Mouse (Mus musculus) hindbrain, embryonic 12.5 days (tissue): ENCODE data around the gene Smchd1. TPM values are rescaled to one million over a fixed set of nuclear protein-coding genes. Genes with fewer than 3 reads are reported as not detected.
A peak's percentile ranks its signal among the peaks of the same experiment; 100 is the strongest.
"Not testable (repeated sequence)": the region's sequence is repeated elsewhere in the genome, so short reads cannot be mapped to it uniquely, and the experiment has no call there.

Source experiments
- ATAC-seq: fragments of 200-750 bp; cut with Nextera tagmentation; 2 replicates; pipeline ENCODE4 v1.8.0; 2017; ENCODE audit warnings: moderate TSS enrichment; ENCODE audit not compliant: low FRiP score
- H3K27ac ChIP-seq: fragments of 300-500 bp; sonication (generic); 2 replicates; pipeline ENCODE4 v1.5.1; 2016; ENCODE audit warnings: mild to moderate bottlenecking
- H3K27me3 ChIP-seq: fragments of 300-500 bp; sonication (generic); 2 replicates; pipeline ENCODE4 v1.6.1; 2016; ENCODE audit warnings: mild to moderate bottlenecking
- H3K36me3 ChIP-seq: fragments of 300-500 bp; sonication (generic); 2 replicates; pipeline ENCODE4 v1.6.1; 2016; ENCODE audit warnings: mild to moderate bottlenecking
- H3K4me1 ChIP-seq: fragments of 300-500 bp; sonication (generic); 2 replicates; pipeline ENCODE4 v1.6.1; 2016
- H3K4me2 ChIP-seq: fragments of 300-500 bp; sonication (generic); replicated peaks from 2 replicates; pipeline ENCODE4 v1.6.1; 2016; ENCODE audit warnings: mild to moderate bottlenecking
- H3K4me3 ChIP-seq: fragments of 300-500 bp; sonication (generic); 2 replicates; pipeline ENCODE4 v1.5.1; 2016; ENCODE audit warnings: mild to moderate bottlenecking
- H3K9ac ChIP-seq: fragments of 300-500 bp; sonication (generic); 2 replicates; pipeline ENCODE4 v1.6.1; 2016; ENCODE audit warnings: mild to moderate bottlenecking, moderate library complexity
- H3K9me3 ChIP-seq: fragments of 300-500 bp; sonication (generic); replicated peaks from 2 replicates; pipeline ENCODE4 v1.6.1; 2016; ENCODE audit warnings: mild to moderate bottlenecking
- WGBS: fragments of 180-500 bp; shearing (Covaris S2); methylation state at CpG from one replicate; pipeline ENCODE4 v1.1.7; 2016; 5-methylcytosine and 5-hydroxymethylcytosine counted together
- polyA plus RNA-seq: library from polyadenylated mRNA; unstranded; fragments of >200 nt; fragmentation: Nextera tagmentation; extraction: Ambion mirVana; gene quantifications from 2 replicates; pipeline ENCODE4 v1.2.1, GENCODE M21; 2016

The Smchd1 gene
- polyA plus RNA-seq, 1 experiment from 2014 or later, result 65.3 TPM

- no peak overlapping the region for H3K4me3 ChIP-seq
- H3K9ac ChIP-seq, result no peak overlapping the region
- no peak overlapping the region for H3K4me2 ChIP-seq
- H3K27ac ChIP-seq, result no peak overlapping the region
- H3K9me3 ChIP-seq, result no peaks in the 10 kb centered on the region
- no peak for ATAC-seq
- no peaks in the 10 kb centered on the region for H3K36me3 ChIP-seq
- WGBS, result 83% methylated on average over 15 of the region's 15 CpGs
- H3K4me1 ChIP-seq, result no peaks in the 10 kb centered on the region
- no peaks in the 10 kb centered on the region for H3K27me3 ChIP-seq
Measured at GRCm38 (mm10) chr17:71332298-71332697, 142.8 kb downstream of the Smchd1 start.

- WGBS, result 88% methylated on average over 8 of the region's 8 CpGs
- H3K4me2 ChIP-seq, H3K4me3 ChIP-seq, H3K9ac ChIP-seq, H3K36me3 ChIP-seq, ATAC-seq, H3K27me3 ChIP-seq, H3K27ac ChIP-seq, H3K9me3 ChIP-seq, H3K4me1 ChIP-seq: not testable (repeated sequence)
Measured at GRCm38 (mm10) chr17:71320731-71321130, 154.4 kb downstream of the Smchd1 start.

GRCm38 (mm10) chr17:71319361-71319760 is 155.8 kb downstream of the Smchd1 start:
- ATAC-seq, result no peak
- Histone ChIP-seq H3K4me2 (no peak overlapping the region), H3K27me3 (no peaks in the 10 kb centered on the region), H3K9me3 (no peaks in the 10 kb centered on the region), H3K4me1 (no peaks in the 10 kb centered on the region), H3K4me3 (no peak overlapping the region), H3K27ac (no peak overlapping the region), H3K36me3 (no peaks in the 10 kb centered on the region), H3K9ac (no peak overlapping the region)
- WGBS, result 94% methylated on average over 3 of the region's 3 CpGs

- 95% methylated on average over 4 of the region's 4 CpGs for WGBS
- H3K4me1 ChIP-seq, result no peaks in the 10 kb centered on the region
- H3K4me3 ChIP-seq, result no peak overlapping the region
- ATAC-seq, result no peak
- no peaks in the 10 kb centered on the region for H3K36me3 ChIP-seq
- no peak overlapping the region for H3K27ac ChIP-seq
- no peaks in the 10 kb centered on the region for H3K9me3 ChIP-seq
- no peaks in the 10 kb centered on the region for H3K27me3 ChIP-seq
- H3K9ac ChIP-seq, result no peak overlapping the region
- no peak overlapping the region for H3K4me2 ChIP-seq
Measured at GRCm38 (mm10) chr17:71317571-71317970, 157.6 kb downstream of the Smchd1 start.

- peaks cover 15% of the 10 kb centered on the region for H3K27me3 ChIP-seq
- no peaks in the 10 kb centered on the region for H3K36me3 ChIP-seq
- WGBS, result 82% methylated on average over 4 of the region's 4 CpGs
- no peak overlapping the region for H3K4me2 ChIP-seq
- no peak for ATAC-seq
- no peak overlapping the region for H3K4me3 ChIP-seq
- no peak overlapping the region for H3K9ac ChIP-seq
- H3K9me3 ChIP-seq, result no peaks in the 10 kb centered on the region
- no peak overlapping the region for H3K27ac ChIP-seq
- peaks cover 13% of the 10 kb centered on the region for H3K4me1 ChIP-seq
Measured at GRCm38 (mm10) chr17:71314315-71314714, 160.8 kb downstream of the Smchd1 start.

- Histone ChIP-seq H3K9me3 (no peaks in the 10 kb centered on the region), H3K36me3 (no peaks in the 10 kb centered on the region), H3K27ac (no peak within 1 kb of the TSS), H3K27me3 (peaks cover 15% of the 10 kb centered on the region), H3K4me1 (peaks cover 16% of the 10 kb centered on the region), H3K9ac (peak within 1 kb of the TSS; percentile 68), H3K4me3 (peak within 1 kb of the TSS; percentile 72), H3K4me2 (peak within 1 kb of the TSS; percentile 100)
- 7% methylated on average over 20 of the region's 20 CpGs for WGBS
- no peak for ATAC-seq
Measured at GRCm38 (mm10) chr17:71311340-71312171, 163.6 kb downstream of the Smchd1 start, which contains the start of gene Emilin2. Emilin2 (minus strand) TSS chr17:71311978.

GRCm38 (mm10) chr17:71310486-71311339 is 164.4 kb downstream of the Smchd1 start:
- Histone ChIP-seq H3K4me3 (peak overlapping the region; percentile 72), H3K27me3 (peaks cover 15% of the 10 kb centered on the region), H3K4me1 (peaks cover 16% of the 10 kb centered on the region), H3K27ac (no peak overlapping the region), H3K9ac (peak overlapping the region; percentile 68), H3K9me3 (no peaks in the 10 kb centered on the region), H3K36me3 (no peaks in the 10 kb centered on the region), H3K4me2 (peak overlapping the region; percentile 100)
- ATAC-seq, result peak; percentile 58
- under 1% methylated on average over 60 of the region's 67 CpGs for WGBS

- Histone ChIP-seq H3K4me3 (peak overlapping the region; percentile 72), H3K27ac (no peak overlapping the region), H3K36me3 (no peaks in the 10 kb centered on the region), H3K27me3 (peaks cover 15% of the 10 kb centered on the region), H3K9ac (peak overlapping the region; percentile 68), H3K4me1 (peaks cover 16% of the 10 kb centered on the region), H3K4me2 (peak overlapping the region; percentile 100), H3K9me3 (no peaks in the 10 kb centered on the region)
- WGBS, result 3% methylated on average over 23 of the region's 23 CpGs
- peak; percentile 55 for ATAC-seq
Measured at GRCm38 (mm10) chr17:71309711-71310485, 165.2 kb downstream of the Smchd1 start.

GRCm38 (mm10) chr17:71309141-71309540 is 166.0 kb downstream of the Smchd1 start:
- no peak overlapping the region for H3K4me3 ChIP-seq

GRCm38 (mm10) chr17:71308296-71308695 is 166.8 kb downstream of the Smchd1 start:
- no peak overlapping the region for H3K4me3 ChIP-seq
- H3K27ac ChIP-seq, result no peak overlapping the region
- ATAC-seq, result no peak
- no peak overlapping the region for H3K9ac ChIP-seq
- peaks cover 15% of the 10 kb centered on the region for H3K27me3 ChIP-seq
- 93% methylated on average over 5 of the region's 5 CpGs for WGBS
- no peaks in the 10 kb centered on the region for H3K36me3 ChIP-seq
- peaks cover 16% of the 10 kb centered on the region for H3K4me1 ChIP-seq
- no peaks in the 10 kb centered on the region for H3K9me3 ChIP-seq
- H3K4me2 ChIP-seq, result no peak overlapping the region

More at GRCm38 (mm10) chr17:71309141-71309540, 166.0 kb downstream of the Smchd1 start:
- H3K27ac ChIP-seq, result no peak overlapping the region
- H3K4me1 ChIP-seq, result peaks cover 16% of the 10 kb centered on the region
- peak overlapping the region; percentile 100 for H3K4me2 ChIP-seq
- H3K36me3 ChIP-seq, result no peaks in the 10 kb centered on the region
- no peak for ATAC-seq
- 16% methylated on average over 14 of the region's 14 CpGs for WGBS
- H3K9me3 ChIP-seq, result no peaks in the 10 kb centered on the region
- no peak overlapping the region for H3K9ac ChIP-seq
- H3K27me3 ChIP-seq, result peaks cover 15% of the 10 kb centered on the region

- WGBS, result 88% methylated on average over 10 of the region's 10 CpGs
- peaks cover 16% of the 10 kb centered on the region for H3K4me1 ChIP-seq
- H3K4me3 ChIP-seq, result no peak overlapping the region
- ATAC-seq, result no peak
- H3K27ac ChIP-seq, result no peak overlapping the region
- H3K4me2 ChIP-seq, result no peak overlapping the region
- H3K9ac ChIP-seq, result no peak overlapping the region
- H3K36me3 ChIP-seq, result no peaks in the 10 kb centered on the region
- peaks cover 15% of the 10 kb centered on the region for H3K27me3 ChIP-seq
- no peaks in the 10 kb centered on the region for H3K9me3 ChIP-seq
Measured at GRCm38 (mm10) chr17:71307251-71307790, 167.8 kb downstream of the Smchd1 start.
